Mouse (Mus musculus): ENCODE measurements around the gene Gimap8. TPM values are rescaled to one million over a fixed set of nuclear protein-coding genes. Genes with fewer than 3 reads are reported as not detected.

The Gimap8 gene
- polyA plus RNA-seq, 3 experiments from 2014 or later = 134 to 165 (median 146) TPM

Other genes with a start within 250 kb of the Gimap8 start
- 10 to 100 TPM in 1 of 3 experiments, 1 to 10 TPM in 2; 4.5 to 10.4 (median 8.2) TPM for gene Zfp467, start 201.4 kb upstream of the Gimap8 start, polyA plus RNA-seq (2017; shearing (Covaris generic))
- 1 to 10 TPM in 1 of 3 experiments, under 1 TPM in 2; 0.54 to 1.2 (median 0.97) TPM for gene Sspo, start 199.0 kb upstream of the Gimap8 start, polyA plus RNA-seq (2017; shearing (Covaris generic))
- under 1 TPM in 1 of 3 experiments, not detected in 2; 0.57 TPM for gene Atp6v0e2, start 109.6 kb upstream of the Gimap8 start, polyA plus RNA-seq (2017; shearing (Covaris generic))
- 10 to 100 TPM; 27.5 to 40.7 (median 30.3) TPM for gene Lrrc61, start 92.4 kb upstream of the Gimap8 start, polyA plus RNA-seq (2017; shearing (Covaris generic))
- under 1 TPM in 1 of 3 experiments, not detected in 2; 0.35 TPM for gene Rarres2, start 74.4 kb upstream of the Gimap8 start, polyA plus RNA-seq (2017; shearing (Covaris generic))
- gene Gm45021, start 57.6 kb upstream of the Gimap8 start, polyA plus RNA-seq (2017; shearing (Covaris generic)) = not detected
- gene Repin1, start 53.4 kb upstream of the Gimap8 start, polyA plus RNA-seq (2017; shearing (Covaris generic)) = 1 to 10 TPM; 2.7 to 6.3 (median 2.9) TPM
- 1 to 10 TPM in 1 of 3 experiments, not detected in 2; 2.7 TPM for gene Gm44965, start 53.3 kb upstream of the Gimap8 start, polyA plus RNA-seq (2017; shearing (Covaris generic))
- 1 to 10 TPM; 4.5 to 7.7 (median 7.3) TPM for gene Zfp775, start 45.2 kb upstream of the Gimap8 start, polyA plus RNA-seq (2017; shearing (Covaris generic))
- gene AI854703, start 20.5 kb upstream of the Gimap8 start, polyA plus RNA-seq (2017; shearing (Covaris generic)) = 1 to 10 TPM in 2 of 3 experiments, under 1 TPM in 1; 0.40 to 2.2 (median 2.1) TPM
- gene Gimap9, start 28.9 kb downstream of the Gimap8 start, polyA plus RNA-seq (2017; shearing (Covaris generic)) = 100 to 1,000 TPM; 236 to 293 (median 290) TPM
- gene Gimap4, start 37.3 kb downstream of the Gimap8 start, polyA plus RNA-seq (2017; shearing (Covaris generic)) = 1,000 to 10,000 TPM; 1,788 to 2,089 (median 1,869) TPM
- gene Gimap6, start 61.0 kb downstream of the Gimap8 start, polyA plus RNA-seq (2017; shearing (Covaris generic)) = 1,000 to 10,000 TPM; 1,024 to 1,390 (median 1,261) TPM
- 10 to 100 TPM; 58.9 to 85.2 (median 59.9) TPM for gene Gm28053, start 71.4 kb downstream of the Gimap8 start, polyA plus RNA-seq (2017; shearing (Covaris generic))
- 100 to 1,000 TPM; 458 to 769 (median 564) TPM for gene Gimap7, start 71.4 kb downstream of the Gimap8 start, polyA plus RNA-seq (2017; shearing (Covaris generic))
- gene Gimap1, start 91.8 kb downstream of the Gimap8 start, polyA plus RNA-seq (2017; shearing (Covaris generic)) = 100 to 1,000 TPM; 353 to 386 (median 354) TPM
- gene Gimap5, start 99.0 kb downstream of the Gimap8 start, polyA plus RNA-seq (2017; shearing (Covaris generic)) = 100 to 1,000 TPM; 218 to 266 (median 236) TPM
- gene Gimap3, start 123.6 kb downstream of the Gimap8 start, polyA plus RNA-seq (2017; shearing (Covaris generic)) = 1,000 to 10,000 TPM; 1,096 to 1,768 (median 1,751) TPM
- gene Tmem176a, start 193.7 kb downstream of the Gimap8 start, polyA plus RNA-seq (2017; shearing (Covaris generic)) = 10 to 100 TPM; 13.3 to 32.6 (median 28.4) TPM
- 10 to 100 TPM; 28.1 to 42.7 (median 29.5) TPM for gene Tmem176b, start 194.3 kb downstream of the Gimap8 start, polyA plus RNA-seq (2017; shearing (Covaris generic))
- not detected for gene Aoc1, start 225.7 kb downstream of the Gimap8 start, polyA plus RNA-seq (2017; shearing (Covaris generic))